Mouse (Mus musculus) embryonic facial prominence, embryonic 11.5 days (tissue): ENCODE measurements around the gene Pard3. TPM values are rescaled to one million over a fixed set of nuclear protein-coding genes. Genes with fewer than 3 reads are reported as not detected.

Experiments
- ATAC-seq: fragments of 200-750 bp; cut with Nextera tagmentation; replicated peaks from 2 replicates; pipeline ENCODE4 v1.8.0; 2017; ENCODE audit warnings: low read depth; ENCODE audit not compliant: insufficient number of reproducible peaks, low FRiP score, low TSS enrichment
- DNase-seq: peaks from one replicate; pipeline ENCODE4 v3.0.0-alpha.2; 2015; ENCODE audit warnings: low spot score
- H3K27ac ChIP-seq: fragments of 300-500 bp; sonication (generic); replicated peaks from 2 replicates; pipeline ENCODE4 v1.5.1; 2014; ENCODE audit warnings: mild to moderate bottlenecking, low read depth, low read length, control low read depth
- H3K27me3 ChIP-seq: fragments of 300-500 bp; sonication (generic); 2 replicates; pipeline ENCODE4 v1.6.1; 2014; ENCODE audit warnings: mild to moderate bottlenecking, low read length, moderate library complexity, mixed read lengths; ENCODE audit not compliant: control insufficient read depth, insufficient read depth
- H3K36me3 ChIP-seq: fragments of 300-500 bp; sonication (generic); replicated peaks from 2 replicates; pipeline ENCODE4 v1.6.1; 2014; ENCODE audit warnings: low read depth, mild to moderate bottlenecking, low read length, moderate library complexity, mixed read lengths; ENCODE audit not compliant: control insufficient read depth, insufficient read depth
- H3K4me1 ChIP-seq: fragments of 300-500 bp; sonication (generic); 2 replicates; pipeline ENCODE4 v1.6.1; 2014; ENCODE audit warnings: low read length, mixed read lengths; ENCODE audit not compliant: control insufficient read depth, insufficient read depth
- H3K4me2 ChIP-seq: fragments of 300-500 bp; sonication (generic); 2 replicates; pipeline ENCODE4 v1.6.1; 2014; ENCODE audit warnings: low read depth, mild to moderate bottlenecking, control low read depth, low read length, moderate library complexity
- H3K4me3 ChIP-seq: fragments of 300-500 bp; sonication (generic); 2 replicates; pipeline ENCODE4 v1.5.1; 2014; ENCODE audit warnings: low read depth, low read length, control low read depth
- H3K9ac ChIP-seq: fragments of 300-500 bp; sonication (generic); replicated peaks from 2 replicates; pipeline ENCODE4 v1.6.1; 2014; ENCODE audit warnings: mild to moderate bottlenecking, control low read depth, low read length
- H3K9me3 ChIP-seq: fragments of 300-500 bp; sonication (generic); replicated peaks from 2 replicates; pipeline ENCODE4 v1.6.1; 2016; ENCODE audit warnings: mild to moderate bottlenecking, low read length, inconsistent platforms, mixed read lengths; ENCODE audit not compliant: control insufficient read depth
- whole genome bisulfite sequencing: fragments of 180-500 bp; shearing (Covaris S2); extraction: QIAGEN DNeasy Blood & Tissue Kit; methylation state at CpG from one replicate; pipeline ENCODE4 v1.1.7; 2014; 5-methylcytosine and 5-hydroxymethylcytosine counted together
- polyA plus RNA-seq: library from polyadenylated mRNA; unstranded; fragments of >200 nt; fragmentation: Nextera tagmentation; extraction: Ambion mirVana; gene quantifications from 2 replicates; pipeline ENCODE4 v1.2.1, GENCODE M21; 2014

Pard3 gene
- polyA plus RNA-seq, 1 experiment from 2014 or later, result 34.5 TPM

GRCm38 (mm10) chr8:127514810-127515735 lies 451.4 kb downstream of the Pard3 start:
- H3K4me2 ChIP-seq, result no peak overlapping the region
- no peaks in the 10 kb centered on the region for H3K27me3 ChIP-seq
- DNase-seq (no peak), ATAC-seq (no peak)
- H3K36me3 ChIP-seq, result no peaks in the 10 kb centered on the region
- no peak overlapping the region for H3K27ac ChIP-seq
- WGBS, result 85% methylated on average over 7 of the region's 7 CpGs
- no peaks in the 10 kb centered on the region for H3K9me3 ChIP-seq
- H3K4me3 ChIP-seq, result no peak overlapping the region
- no peak overlapping the region for H3K9ac ChIP-seq
- H3K4me1 ChIP-seq, result no peaks in the 10 kb centered on the region

GRCm38 (mm10) chr8:127516043-127516442 lies 452.4 kb downstream of the Pard3 start:
- DNase-seq (no peak), ATAC-seq (no peak)
- no peak overlapping the region for H3K27ac ChIP-seq
- no peaks in the 10 kb centered on the region for H3K27me3 ChIP-seq
- no peaks in the 10 kb centered on the region for H3K9me3 ChIP-seq
- H3K4me1 ChIP-seq, result no peaks in the 10 kb centered on the region
- H3K36me3 ChIP-seq, result no peaks in the 10 kb centered on the region
- H3K4me2 ChIP-seq, result no peak overlapping the region
- H3K9ac ChIP-seq, result no peak overlapping the region
- 52% methylated on average over 2 of the region's 2 CpGs for WGBS
- no peak overlapping the region for H3K4me3 ChIP-seq

GRCm38 (mm10) chr8:127525673-127526072 lies 462.0 kb downstream of the Pard3 start:
- WGBS, result 78% methylated on average over 4 of the region's 4 CpGs
- ATAC-seq (no peak), DNase-seq (no peak)
- Histone ChIP-seq H3K4me3 (no peak overlapping the region), H3K4me2 (no peak overlapping the region), H3K27me3 (no peaks in the 10 kb centered on the region), H3K27ac (no peak overlapping the region), H3K36me3 (no peaks in the 10 kb centered on the region), H3K9ac (no peak overlapping the region), H3K4me1 (no peaks in the 10 kb centered on the region), H3K9me3 (no peaks in the 10 kb centered on the region)

- Histone ChIP-seq H3K4me2 (no peak overlapping the region), H3K9me3 (no peaks in the 10 kb centered on the region), H3K27ac (no peak overlapping the region), H3K27me3 (no peaks in the 10 kb centered on the region), H3K9ac (no peak overlapping the region), H3K4me1 (no peaks in the 10 kb centered on the region), H3K4me3 (no peak overlapping the region), H3K36me3 (no peaks in the 10 kb centered on the region)
- WGBS, result 92% methylated on average over 2 of the region's 2 CpGs
- no peak for ATAC-seq
- no peak for DNase-seq
Measured at GRCm38 (mm10) chr8:127528315-127528714, 464.6 kb downstream of the Pard3 start.

- no peak for ATAC-seq
Measured at GRCm38 (mm10) chr8:127529746-127530145, 466.1 kb downstream of the Pard3 start.

GRCm38 (mm10) chr8:127531866-127532265 lies 468.2 kb downstream of the Pard3 start:
- Histone ChIP-seq H3K36me3 (no peaks in the 10 kb centered on the region), H3K9ac (no peak overlapping the region), H3K9me3 (no peaks in the 10 kb centered on the region), H3K4me1 (no peaks in the 10 kb centered on the region), H3K27ac (no peak overlapping the region), H3K27me3 (no peaks in the 10 kb centered on the region), H3K4me3 (no peak overlapping the region), H3K4me2 (no peak overlapping the region)
- ATAC-seq, result no peak
- no peak for DNase-seq
- 78% methylated on average over 3 of the region's 3 CpGs for WGBS

More at GRCm38 (mm10) chr8:127529746-127530145, 466.1 kb downstream of the Pard3 start:
- Histone ChIP-seq H3K27ac (no peak overlapping the region), H3K36me3 (no peaks in the 10 kb centered on the region), H3K9me3 (no peaks in the 10 kb centered on the region), H3K27me3 (no peaks in the 10 kb centered on the region), H3K4me3 (no peak overlapping the region), H3K4me2 (no peak overlapping the region), H3K9ac (no peak overlapping the region), H3K4me1 (no peaks in the 10 kb centered on the region)
- WGBS, result 81% methylated on average over 2 of the region's 2 CpGs
- DNase-seq, result no peak

GRCm38 (mm10) chr8:127534789-127535188 lies 471.1 kb downstream of the Pard3 start:
- H3K27me3 ChIP-seq, result no peaks in the 10 kb centered on the region
- 81% methylated on average over 3 of the region's 3 CpGs for WGBS

GRCm38 (mm10) chr8:127535192-127535845 lies 471.6 kb downstream of the Pard3 start:
- Histone ChIP-seq H3K27me3 (no peaks in the 10 kb centered on the region), H3K27ac (no peak overlapping the region), H3K4me2 (no peak overlapping the region), H3K4me3 (no peak overlapping the region), H3K36me3 (no peaks in the 10 kb centered on the region), H3K9ac (no peak overlapping the region), H3K4me1 (no peaks in the 10 kb centered on the region), H3K9me3 (no peaks in the 10 kb centered on the region)
- 81% methylated on average over 8 of the region's 8 CpGs for WGBS
- ATAC-seq (no peak), DNase-seq (no peak)

More at GRCm38 (mm10) chr8:127534789-127535188, 471.1 kb downstream of the Pard3 start:
- Histone ChIP-seq H3K4me3 (no peak overlapping the region), H3K9ac (no peak overlapping the region), H3K9me3 (no peaks in the 10 kb centered on the region), H3K4me2 (no peak overlapping the region), H3K27ac (no peak overlapping the region), H3K36me3 (no peaks in the 10 kb centered on the region), H3K4me1 (no peaks in the 10 kb centered on the region)
- ATAC-seq, result no peak
- DNase-seq, result no peak
